Mouse (Mus musculus) MEL (cell line): ENCODE results near the gene Nans.

Experiments
- CTCF ChIP-seq, 3 experiments: IDR thresholded peaks in 2 of 3; conservative IDR thresholded peaks in 1 of 3; 2 replicates each; pipeline ENCODE4 v1.5.1; 2011 to 2012; ENCODE audit warnings: low read length in 3 of 3, low read depth in 2 of 3, mild to moderate bottlenecking in 2 of 3, improper control_type of control experiment in 1 of 3, inconsistent platforms in 1 of 3, mixed read lengths in 1 of 3, moderate library complexity in 1 of 3; ENCODE audit not compliant: control insufficient read depth in 1 of 3, insufficient read depth in 1 of 3, poor library complexity in 1 of 3, severe bottlenecking in 1 of 3
- MAX ChIP-seq: IDR thresholded peaks from 2 replicates; pipeline ENCODE4 v1.6.1; 2011; ENCODE audit warnings: low read length, improper control_type of control experiment
- SIN3A ChIP-seq: IDR thresholded peaks from 2 replicates; pipeline ENCODE4 v1.6.1; 2012; ENCODE audit warnings: low read length, improper control_type of control experiment, inconsistent platforms
- ZMIZ1 ChIP-seq: IDR thresholded peaks from 2 replicates; pipeline ENCODE4 v1.6.1; 2012; ENCODE audit warnings: low read depth, mild to moderate bottlenecking, inconsistent platforms, low read length, improper control_type of control experiment, moderate library complexity

- TF ChIP-seq MAX (no peak), ZMIZ1 (no peak), SIN3A (no peak), CTCF (IDR thresholded peaks at IDR 0.05 in 2 of 3, conservative IDR thresholded peaks at IDR 0.05 in 1 of 3; ENCODE audit: control insufficient read depth in 1 of 3, insufficient read depth in 1 of 3, low read depth in 2 of 3, low read length in 3 of 3, poor library complexity in 1 of 3, severe bottlenecking in 1 of 3) (no peak)
Measured at GRCm38 (mm10) chr4:46520491-46520890, 31.4 kb downstream of the Nans start.
